Comparison of ENCODE assay signal across 24 mouse cellular contexts in the genomic region with DNA sequence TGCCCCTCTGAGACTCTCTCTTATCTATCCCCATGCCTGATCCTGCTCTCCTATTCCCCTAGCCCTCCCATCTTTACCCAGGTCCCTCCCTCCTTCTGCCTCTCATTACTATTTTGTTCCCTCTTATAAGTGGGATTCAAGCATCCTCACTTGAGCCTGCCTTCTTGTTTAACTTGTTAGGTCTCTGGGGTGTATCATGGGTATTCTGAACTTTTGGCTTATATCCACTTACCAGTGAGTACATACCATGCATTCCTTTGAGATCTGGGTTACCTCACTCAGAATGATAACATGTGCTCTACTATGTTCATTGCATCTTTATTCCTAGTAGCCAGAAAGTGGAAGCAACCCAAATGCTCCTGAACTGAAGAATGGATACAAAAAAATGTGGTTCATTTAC.
"Had no signal": no experiment of that assay in that cellular context is flagged by ENCODE, and none has a peak within 500 bp of the region (broad histone marks: within the 10 kb centered on the region; RNA-seq: fewer than 3 reads in every experiment).

No protein-coding gene starts in this region.

- H3K4me1 ChIP-seq: heart, embryonic 10.5 days; heart, embryonic 12.5 days; hindbrain, embryonic 10.5 days; hindbrain, embryonic 12.5 days; intestine, embryonic 15.5 days; limb, embryonic 10.5 days; limb, embryonic 12.5 days had no signal

- H3K27ac ChIP-seq: gastrocnemius, adult 2 months; heart, embryonic 10.5 days; hindbrain, embryonic 10.5 days; hindbrain, embryonic 12.5 days; hindbrain, embryonic 14.5 days; intestine, embryonic 15.5 days; layer of hippocampus, adult 2 months; left cerebral cortex, adult 2 months; limb, embryonic 10.5 days; limb, embryonic 12.5 days had no signal

- H3K4me2 ChIP-seq: heart, embryonic 12.5 days; hindbrain, embryonic 12.5 days; hindbrain, embryonic 14.5 days; intestine, embryonic 15.5 days; limb, embryonic 12.5 days had no signal

- H3K4me3 ChIP-seq: gastrocnemius, adult 2 months; heart, embryonic 10.5 days; heart, embryonic 12.5 days; hindbrain, embryonic 10.5 days; hindbrain, embryonic 12.5 days; intestine, embryonic 15.5 days; layer of hippocampus, adult 2 months; left cerebral cortex, adult 2 months; limb, embryonic 10.5 days; limb, embryonic 12.5 days had no signal

- H3K36me3 ChIP-seq: heart, embryonic 10.5 days; heart, embryonic 12.5 days; hindbrain, embryonic 10.5 days; hindbrain, embryonic 12.5 days; intestine, embryonic 15.5 days; limb, embryonic 10.5 days; limb, embryonic 12.5 days had no signal

- H3K9me3 ChIP-seq: heart, embryonic 10.5 days; heart, embryonic 12.5 days; hindbrain, embryonic 10.5 days; hindbrain, embryonic 12.5 days; intestine, embryonic 15.5 days; limb, embryonic 10.5 days; limb, embryonic 12.5 days had no signal

- H3K27me3 ChIP-seq: heart, embryonic 12.5 days; hindbrain, embryonic 12.5 days; intestine, embryonic 15.5 days; limb, embryonic 12.5 days had no signal

- H3K9ac ChIP-seq: heart, embryonic 12.5 days; hindbrain, embryonic 12.5 days; hindbrain, embryonic 14.5 days; intestine, embryonic 15.5 days; limb, embryonic 12.5 days had no signal

- ATAC-seq: hindbrain, embryonic 16.5 days; inflammation-experienced regulatory T-cells, adult 6 months; intestine, embryonic 15.5 days; intestine, postnatal 0 days had no signal

- DNase-seq: gastrocnemius, adult 2 months; gastrocnemius, postnatal 10 days; gastrocnemius, postnatal 25 days; heart, adult 18-20 months; heart, postnatal 10 days; heart, postnatal 4 days; kidney, adult 18-20 months; kidney, adult 8-10 months; kidney, postnatal 10 days; kidney, postnatal 25 days; kidney, postnatal 4 days had no signal
